Mouse (Mus musculus) liver, embryonic 12.5 days (tissue): ENCODE measurements around the gene Aig1. TPM values are rescaled to one million over a fixed set of nuclear protein-coding genes. Genes with fewer than 3 reads are reported as not detected.

Experiments used
- ATAC-seq: fragments of 200-750 bp; cut with Nextera tagmentation; 2 replicates; pipeline ENCODE4 v1.8.0; 2017; ENCODE audit warnings: moderate number of reproducible peaks, mild to moderate bottlenecking, moderate library complexity
- H3K27ac ChIP-seq: fragments of 300-500 bp; sonication (generic); 2 replicates; pipeline ENCODE4 v1.5.1; 2016; ENCODE audit warnings: mild to moderate bottlenecking
- H3K27me3 ChIP-seq: fragments of 300-500 bp; sonication (generic); replicated peaks from 2 replicates; pipeline ENCODE4 v1.6.1; 2016; ENCODE audit warnings: mild to moderate bottlenecking, moderate library complexity
- H3K36me3 ChIP-seq: fragments of 300-500 bp; sonication (generic); 2 replicates; pipeline ENCODE4 v1.6.1; 2016; ENCODE audit warnings: mild to moderate bottlenecking, moderate library complexity
- H3K4me1 ChIP-seq: fragments of 300-500 bp; sonication (generic); 2 replicates; pipeline ENCODE4 v1.6.1; 2016
- H3K4me2 ChIP-seq: fragments of 300-500 bp; sonication (generic); 2 replicates; pipeline ENCODE4 v1.6.1; 2016; ENCODE audit warnings: mild to moderate bottlenecking, moderate library complexity
- H3K4me3 ChIP-seq: fragments of 300-500 bp; sonication (generic); 2 replicates; pipeline ENCODE4 v1.5.1; 2016; ENCODE audit warnings: mild to moderate bottlenecking, moderate library complexity
- H3K9ac ChIP-seq: fragments of 300-500 bp; sonication (generic); 2 replicates; pipeline ENCODE4 v1.6.1; 2016; ENCODE audit warnings: mild to moderate bottlenecking, moderate library complexity
- H3K9me3 ChIP-seq: fragments of 300-500 bp; sonication (generic); replicated peaks from 2 replicates; pipeline ENCODE4 v1.6.1; 2016; ENCODE audit warnings: mild to moderate bottlenecking, moderate library complexity
- WGBS: fragments of 180-500 bp; shearing (Covaris S2); methylation state at CpG from one replicate; pipeline ENCODE4 v1.1.7; 2016; ENCODE audit not compliant: insufficient replicate concordance; 5-methylcytosine and 5-hydroxymethylcytosine counted together
- polyA plus RNA-seq: library from polyadenylated mRNA; unstranded; fragments of >200 nt; fragmentation: Nextera tagmentation; extraction: Ambion mirVana; gene quantifications from 2 replicates; pipeline ENCODE4 v1.2.1, GENCODE M21; 2016

Aig1 gene
- polyA plus RNA-seq, 1 experiment from 2014 or later = 12.0 TPM

DNA sequence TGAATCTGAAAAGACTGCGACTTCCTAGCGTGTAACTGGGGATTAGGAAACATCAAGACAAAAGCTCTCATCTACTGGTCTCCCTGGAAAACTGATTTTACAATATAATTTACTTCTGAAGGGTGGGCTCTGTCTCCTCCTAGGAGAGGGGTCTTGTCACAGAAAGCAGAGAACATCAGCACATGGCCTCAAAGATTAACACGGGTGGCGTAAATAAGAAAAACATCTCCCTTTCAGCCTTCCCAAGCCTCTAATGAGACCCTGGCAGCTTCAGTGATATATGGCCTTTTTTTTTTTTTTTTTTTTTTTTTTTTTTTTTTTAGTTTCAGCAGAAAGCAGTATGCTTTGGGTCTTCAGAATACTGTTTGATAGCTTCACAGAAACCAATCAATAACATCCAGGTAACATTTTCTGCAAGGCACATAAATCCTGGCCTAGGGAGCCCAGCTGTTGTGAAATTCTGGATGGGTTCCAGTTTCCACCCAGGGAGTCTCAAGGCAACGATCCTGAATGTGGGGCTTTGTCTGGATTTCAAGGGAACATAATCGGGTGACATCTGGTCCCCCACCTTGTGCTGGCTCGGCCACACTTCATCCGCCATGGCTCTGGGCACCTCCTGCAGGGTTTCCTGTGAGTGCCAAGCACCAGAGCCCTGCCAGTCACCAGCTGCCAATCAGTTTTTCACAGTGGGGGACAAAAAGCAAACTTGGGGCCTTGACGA is 154.4 kb downstream of the Aig1 start:
- Histone ChIP-seq H3K36me3 (no peaks in the 10 kb centered on the region), H3K27ac (no peak overlapping the region), H3K9me3 (no peaks in the 10 kb centered on the region), H3K9ac (no peak overlapping the region), H3K4me1 (no peaks in the 10 kb centered on the region), H3K4me3 (no peak overlapping the region), H3K4me2 (no peak overlapping the region), H3K27me3 (no peaks in the 10 kb centered on the region)
- ATAC-seq = no peak
- 68% methylated on average over 9 of the region's 9 CpGs for WGBS

DNA sequence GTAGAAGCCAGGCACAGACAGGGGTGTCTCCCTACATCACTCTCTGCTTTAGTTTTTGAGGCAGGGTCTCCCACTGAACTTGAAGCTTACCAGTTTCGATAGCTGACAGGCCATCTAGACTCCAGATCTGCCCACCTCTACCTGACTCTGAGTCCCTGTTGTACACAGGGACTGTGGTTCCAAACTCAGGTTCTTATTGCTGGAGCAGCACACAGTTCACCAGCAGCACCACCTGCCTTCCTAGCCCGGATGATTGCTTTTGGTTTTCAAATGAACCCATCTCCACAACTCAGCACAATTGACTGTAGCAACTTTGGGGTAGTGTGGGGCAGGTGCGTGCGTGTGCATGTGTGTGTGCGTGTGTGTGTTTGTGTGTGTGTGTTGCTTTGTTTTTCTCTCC is 155.1 kb downstream of the Aig1 start:
- Histone ChIP-seq H3K9me3 (no peaks in the 10 kb centered on the region), H3K9ac (no peak overlapping the region), H3K4me3 (no peak overlapping the region), H3K36me3 (no peaks in the 10 kb centered on the region), H3K4me2 (no peak overlapping the region), H3K27me3 (no peaks in the 10 kb centered on the region), H3K27ac (no peak overlapping the region), H3K4me1 (no peaks in the 10 kb centered on the region)
- ATAC-seq = no peak
- 71% methylated on average over 5 of the region's 5 CpGs for WGBS

DNA sequence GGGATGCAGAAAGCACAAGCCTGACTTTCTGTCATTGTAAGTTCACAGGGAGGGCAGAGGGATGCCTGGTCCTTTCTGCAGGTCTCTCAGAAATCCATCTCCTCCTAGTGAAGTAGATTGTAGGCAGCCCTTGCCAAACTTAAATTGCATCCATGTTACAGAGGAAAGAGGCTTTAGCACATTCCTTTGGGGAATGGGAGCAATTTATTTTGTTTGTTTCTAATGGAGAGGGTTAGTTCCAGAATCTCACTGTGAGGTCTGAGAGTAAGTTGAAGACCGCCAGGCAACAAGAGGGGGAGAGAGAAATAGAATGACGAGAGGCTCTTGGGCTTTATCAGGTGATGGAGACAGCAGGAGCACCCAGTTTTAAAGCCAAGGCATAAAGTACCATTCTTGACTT is 155.7 kb downstream of the Aig1 start:
- Histone ChIP-seq H3K27me3 (no peaks in the 10 kb centered on the region), H3K4me2 (no peak overlapping the region), H3K27ac (no peak overlapping the region), H3K9ac (no peak overlapping the region), H3K36me3 (no peaks in the 10 kb centered on the region), H3K4me1 (no peaks in the 10 kb centered on the region), H3K4me3 (no peak overlapping the region), H3K9me3 (no peaks in the 10 kb centered on the region)
- 70% methylated on average over 2 of the region's 2 CpGs for WGBS
- no peak for ATAC-seq

DNA sequence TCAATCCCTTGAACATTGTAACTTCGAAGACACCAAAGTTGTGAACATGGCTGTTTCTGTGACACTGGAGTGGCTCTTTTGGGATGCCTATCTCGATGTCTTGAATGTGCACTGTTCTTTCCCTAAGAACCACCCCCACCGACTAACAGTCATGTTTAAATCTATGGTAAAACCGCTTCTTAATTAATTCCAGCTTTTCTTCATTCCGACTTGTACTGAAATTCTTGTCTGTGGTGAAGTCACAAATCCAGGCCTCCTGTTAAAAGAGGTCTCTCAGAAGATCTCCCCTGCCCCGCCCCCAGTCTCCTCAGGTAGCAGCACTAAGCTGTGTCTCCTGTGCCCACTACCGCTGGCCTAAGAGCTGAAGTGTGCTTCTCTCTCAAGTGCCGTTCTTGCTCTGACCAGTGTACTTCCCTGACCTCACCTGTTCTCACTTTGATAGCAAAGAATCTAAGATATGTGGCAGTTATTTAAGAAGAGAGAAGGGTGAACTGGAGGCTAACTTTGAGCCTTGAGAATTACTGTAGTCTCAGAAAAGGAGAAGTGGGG is 157.4 kb downstream of the Aig1 start:
- H3K9me3 ChIP-seq = no peaks in the 10 kb centered on the region
- WGBS = 74% methylated on average over 8 of the region's 8 CpGs
- no peak overlapping the region for H3K27ac ChIP-seq
- H3K27me3 ChIP-seq = no peaks in the 10 kb centered on the region
- H3K4me2 ChIP-seq = no peak overlapping the region
- no peak overlapping the region for H3K9ac ChIP-seq
- no peaks in the 10 kb centered on the region for H3K36me3 ChIP-seq
- no peaks in the 10 kb centered on the region for H3K4me1 ChIP-seq
- no peak overlapping the region for H3K4me3 ChIP-seq
- no peak for ATAC-seq

DNA sequence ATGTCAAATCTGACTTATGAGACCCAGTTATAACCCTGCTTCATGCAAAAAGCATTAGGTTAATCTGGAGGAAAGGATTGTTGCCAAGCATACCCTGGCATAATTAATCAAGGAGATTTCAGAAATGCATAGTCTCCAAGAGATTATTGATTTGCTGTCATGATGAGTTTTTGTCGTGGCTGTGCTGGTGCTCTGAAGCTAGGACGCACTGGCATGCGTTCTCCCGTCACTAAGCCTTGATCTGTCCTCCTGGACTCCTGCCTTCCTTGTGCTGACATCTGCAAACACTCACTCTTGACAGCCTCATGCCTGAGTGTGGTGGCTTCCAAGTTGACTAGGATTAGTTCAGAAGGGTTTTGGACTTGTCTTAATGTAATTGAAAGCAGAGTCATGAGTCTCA is 163.0 kb downstream of the Aig1 start:
- H3K4me1 ChIP-seq = peaks cover 4% of the 10 kb centered on the region; the same call in 1 of the 2 replicates
- no peaks in the 10 kb centered on the region for H3K27me3 ChIP-seq
- no peak overlapping the region for H3K27ac ChIP-seq
- H3K4me3 ChIP-seq = no peak overlapping the region
- no peaks in the 10 kb centered on the region for H3K36me3 ChIP-seq
- H3K4me2 ChIP-seq = no peak overlapping the region
- WGBS = 58% methylated on average over 4 of the region's 4 CpGs
- H3K9ac ChIP-seq = no peak overlapping the region
- ATAC-seq = no peak
- H3K9me3 ChIP-seq = no peaks in the 10 kb centered on the region

DNA sequence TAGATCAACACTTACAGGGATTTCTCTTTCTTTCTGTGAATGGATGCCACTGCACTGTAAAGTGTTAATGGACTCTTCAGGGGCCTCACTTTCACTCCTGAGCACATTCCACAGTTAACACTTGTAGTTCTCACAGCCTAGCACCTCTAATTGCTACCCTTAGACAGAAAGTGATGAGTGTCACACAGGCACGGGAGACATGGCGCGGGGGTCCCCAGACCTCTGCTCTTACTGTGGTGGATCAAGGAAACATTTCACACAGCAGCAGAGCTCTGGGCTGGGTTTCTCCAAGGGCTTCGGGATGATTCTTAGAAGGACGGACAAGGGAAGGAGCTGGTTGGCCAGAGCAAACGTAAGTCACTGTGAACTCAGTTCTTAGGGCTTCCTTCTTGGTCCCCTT is 166.1 kb downstream of the Aig1 start:
- ATAC-seq = no peak
- Histone ChIP-seq H3K4me2 (no peak overlapping the region), H3K4me1 (peaks cover 4% of the 10 kb centered on the region; the same call in 1 of the 2 replicates), H3K27ac (no peak overlapping the region), H3K27me3 (no peaks in the 10 kb centered on the region), H3K36me3 (no peaks in the 10 kb centered on the region), H3K4me3 (no peak overlapping the region), H3K9me3 (no peaks in the 10 kb centered on the region), H3K9ac (no peak overlapping the region)
- WGBS = 64% methylated on average over 6 of the region's 6 CpGs

DNA sequence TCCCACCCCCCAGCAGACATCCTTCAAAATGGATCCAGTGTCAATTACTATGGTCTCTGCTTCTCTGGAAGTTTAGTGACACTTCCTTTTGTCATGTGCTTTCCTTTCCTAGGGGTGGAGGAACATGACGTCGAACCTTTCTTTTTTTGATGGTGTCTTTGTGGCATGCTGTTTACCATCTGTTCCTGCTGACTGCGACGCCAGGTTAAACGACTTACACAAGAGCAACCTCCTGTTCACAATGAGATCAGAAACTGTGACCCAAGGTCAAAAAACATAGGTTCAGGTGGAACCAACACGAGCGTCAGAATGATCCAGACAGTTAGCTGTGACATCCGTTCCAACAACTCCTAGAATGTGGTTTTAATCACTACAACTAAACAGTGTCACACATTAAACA is 166.7 kb downstream of the Aig1 start:
- no peaks in the 10 kb centered on the region for H3K9me3 ChIP-seq
- ATAC-seq = no peak
- 52% methylated on average over 8 of the region's 8 CpGs for WGBS

DNA sequence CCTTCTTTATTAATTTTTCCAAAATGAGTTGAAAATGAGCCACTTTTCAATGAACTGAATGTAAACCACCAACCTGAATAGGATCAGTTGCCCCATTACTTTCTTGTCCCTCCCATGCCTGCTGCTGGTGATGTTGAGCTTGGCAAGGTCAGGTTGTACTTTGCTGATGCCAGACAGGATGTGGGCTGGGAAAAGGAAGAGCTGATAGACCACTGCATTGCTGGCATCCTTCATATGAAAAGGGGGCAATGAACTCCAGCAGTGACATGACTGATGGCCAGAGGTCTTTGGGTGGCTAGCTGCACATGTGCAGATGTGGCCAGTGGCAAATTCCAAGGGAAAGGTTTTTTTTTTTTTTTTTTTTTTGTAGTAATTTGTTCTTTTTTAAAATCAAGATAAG is 172.5 kb downstream of the Aig1 start:
- Histone ChIP-seq H3K9ac (no peak overlapping the region), H3K9me3 (no peaks in the 10 kb centered on the region), H3K4me1 (peaks cover 2% of the 10 kb centered on the region; the same call in 1 of the 2 replicates), H3K36me3 (no peaks in the 10 kb centered on the region), H3K27me3 (no peaks in the 10 kb centered on the region), H3K27ac (no peak overlapping the region), H3K4me3 (no peak overlapping the region), H3K4me2 (no peak overlapping the region)
- ATAC-seq = no peak

More for the DNA sequence above, 166.7 kb downstream of the Aig1 start:
- H3K4me1 ChIP-seq = peaks cover 4% of the 10 kb centered on the region; the same call in 1 of the 2 replicates
- no peak overlapping the region for H3K4me3 ChIP-seq
- no peaks in the 10 kb centered on the region for H3K36me3 ChIP-seq
- H3K9ac ChIP-seq = no peak overlapping the region
- H3K27ac ChIP-seq = no peak overlapping the region
- no peaks in the 10 kb centered on the region for H3K27me3 ChIP-seq
- H3K4me2 ChIP-seq = no peak overlapping the region

DNA sequence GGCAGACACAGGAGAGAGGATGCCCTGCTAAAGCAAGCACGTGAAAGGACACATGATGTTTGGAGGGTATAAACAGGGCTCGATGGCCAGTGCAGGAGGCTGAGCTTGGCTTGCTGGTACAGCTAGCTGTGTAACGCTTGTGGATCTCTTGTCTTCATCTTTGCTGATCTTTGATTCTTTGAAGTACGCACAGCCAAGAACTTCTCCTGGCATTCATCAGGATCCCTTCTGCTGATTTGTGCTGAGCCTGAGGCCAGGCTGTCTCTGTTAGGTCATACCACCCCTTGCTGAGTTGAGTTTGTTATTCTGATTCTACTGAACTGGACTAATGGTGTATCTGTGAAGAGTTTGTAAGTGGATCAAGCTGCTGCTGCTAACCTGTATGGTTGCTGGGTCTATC is 175.5 kb downstream of the Aig1 start:
- Histone ChIP-seq H3K27ac (no peak overlapping the region), H3K9me3 (no peaks in the 10 kb centered on the region), H3K4me3 (no peak overlapping the region), H3K27me3 (no peaks in the 10 kb centered on the region), H3K4me1 (no peaks in the 10 kb centered on the region), H3K9ac (no peak overlapping the region), H3K4me2 (no peak overlapping the region), H3K36me3 (no peaks in the 10 kb centered on the region)
- ATAC-seq = no peak
- 79% methylated on average over 4 of the region's 4 CpGs for WGBS

DNA sequence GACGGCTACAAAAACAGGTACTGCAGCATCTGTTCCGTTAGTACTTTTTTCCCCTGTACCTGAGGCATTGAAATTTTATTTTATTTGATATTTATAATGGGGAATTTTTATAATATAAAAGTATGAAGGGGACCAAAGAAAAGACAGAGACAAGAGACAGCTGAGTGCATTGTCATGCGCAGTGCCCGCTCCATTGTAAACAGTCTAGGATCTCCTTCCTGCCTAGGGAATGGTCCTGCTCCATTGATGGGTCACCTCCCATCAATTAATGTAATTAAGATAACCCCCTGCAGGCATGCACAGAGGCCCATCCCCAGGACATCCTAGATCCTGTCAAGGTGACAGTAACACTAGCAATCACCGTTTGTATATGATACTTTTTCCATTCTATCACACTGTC is 178.0 kb downstream of the Aig1 start:
- no peaks in the 10 kb centered on the region for H3K27me3 ChIP-seq
- H3K4me3 ChIP-seq = no peak overlapping the region
- 82% methylated on average over 5 of the region's 5 CpGs for WGBS
- H3K4me2 ChIP-seq = no peak overlapping the region
- no peak overlapping the region for H3K27ac ChIP-seq
- H3K4me1 ChIP-seq = peaks cover 10% of the 10 kb centered on the region
- H3K9ac ChIP-seq = no peak overlapping the region
- H3K9me3 ChIP-seq = no peaks in the 10 kb centered on the region
- ATAC-seq = no peak
- H3K36me3 ChIP-seq = no peaks in the 10 kb centered on the region

DNA sequence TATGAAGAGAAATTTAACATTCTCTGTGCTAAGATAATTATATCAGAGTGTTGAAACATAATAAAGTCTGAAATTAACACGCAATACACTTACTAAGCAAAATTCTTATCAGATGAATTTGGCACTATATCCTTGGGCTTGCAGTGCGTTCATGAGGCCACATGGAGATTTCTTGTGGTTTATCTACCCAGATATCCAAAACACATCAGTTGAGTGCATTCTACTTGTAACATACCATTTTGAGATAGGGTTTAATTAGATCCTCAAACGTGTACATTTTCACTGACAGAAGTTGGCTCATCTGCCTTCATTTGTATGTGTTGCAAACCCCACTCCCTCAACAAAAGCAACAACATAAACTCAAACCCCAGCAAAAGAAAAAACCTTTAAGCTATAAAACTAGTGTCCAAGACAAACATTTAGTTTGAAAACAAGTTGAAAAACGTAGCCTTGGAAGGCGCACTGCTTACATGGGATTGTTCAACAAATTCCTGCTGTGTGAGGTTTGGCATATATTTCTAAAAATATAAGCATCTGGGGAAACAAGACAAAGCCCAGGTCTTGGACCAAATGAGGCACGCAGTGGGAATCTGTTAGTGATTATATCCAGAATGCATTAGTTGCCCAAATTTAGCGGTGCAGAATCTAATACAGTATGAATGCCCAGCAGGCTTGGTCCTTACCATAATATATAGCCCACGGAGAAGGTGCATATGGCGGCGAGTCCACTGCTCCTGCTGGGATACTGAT is 178.8 kb downstream of the Aig1 start:
- H3K27me3 ChIP-seq = no peaks in the 10 kb centered on the region
- H3K4me2 ChIP-seq = no peak overlapping the region
- H3K4me3 ChIP-seq = no peak overlapping the region
- H3K4me1 ChIP-seq = peaks cover 16% of the 10 kb centered on the region
- no peak overlapping the region for H3K9ac ChIP-seq
- no peak overlapping the region for H3K27ac ChIP-seq
- H3K36me3 ChIP-seq = no peaks in the 10 kb centered on the region
- no peaks in the 10 kb centered on the region for H3K9me3 ChIP-seq
- WGBS = 67% methylated on average over 10 of the region's 10 CpGs
- no peak for ATAC-seq

DNA sequence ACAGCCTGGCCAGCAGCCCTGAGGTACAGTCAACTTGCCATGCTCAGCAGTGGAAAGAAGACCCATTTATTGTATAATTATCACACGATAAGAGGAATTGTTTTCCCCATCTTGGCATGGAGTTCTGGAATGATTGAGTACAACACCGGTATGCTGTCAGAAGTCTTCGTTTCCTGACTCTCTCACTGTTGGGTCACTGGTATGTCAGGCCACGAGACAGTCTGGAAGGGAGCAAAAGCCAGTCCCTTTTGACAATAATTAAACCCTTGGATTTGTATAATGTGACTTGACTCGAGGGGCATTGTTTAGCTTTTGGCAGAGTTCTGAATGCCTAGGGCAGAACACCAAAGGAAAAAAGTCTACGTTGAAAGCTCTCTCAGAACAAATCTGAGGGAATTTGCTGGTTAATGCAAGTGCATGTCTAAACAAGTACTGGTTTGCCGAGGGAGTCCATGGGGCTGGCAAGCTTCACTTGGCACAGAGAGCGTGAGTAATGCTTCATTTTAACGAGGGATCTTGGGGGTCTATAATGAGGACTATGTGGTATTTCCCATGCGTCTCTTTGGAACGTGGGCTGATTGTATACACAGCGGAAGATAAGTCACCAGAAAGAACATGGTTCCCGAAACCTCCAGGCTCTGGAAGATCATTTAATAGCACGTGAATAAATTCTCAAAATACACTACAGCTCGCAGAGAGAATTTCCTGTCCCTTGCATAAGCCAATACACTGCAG is 180.2 kb downstream of the Aig1 start:
- H3K27ac ChIP-seq = no peak overlapping the region
- no peaks in the 10 kb centered on the region for H3K36me3 ChIP-seq
- ATAC-seq = no peak
- H3K4me1 ChIP-seq = peaks cover 16% of the 10 kb centered on the region
- H3K9me3 ChIP-seq = no peaks in the 10 kb centered on the region
- no peaks in the 10 kb centered on the region for H3K27me3 ChIP-seq
- no peak overlapping the region for H3K9ac ChIP-seq
- 71% methylated on average over 15 of the region's 15 CpGs for WGBS
- no peak overlapping the region for H3K4me2 ChIP-seq
- H3K4me3 ChIP-seq = no peak overlapping the region
